Mouse (Mus musculus) adrenal gland (tissue): Measurements from ENCODE around the gene Tcp11l2.

ENCODE experiments used
- intact Hi-C: fragments of 180-260 bp; cut with DNase I; formaldehyde crosslinking; loops from one replicate; pipeline ENCODE4 v1.15.1; 2025

The Tcp11l2 gene

DNA sequence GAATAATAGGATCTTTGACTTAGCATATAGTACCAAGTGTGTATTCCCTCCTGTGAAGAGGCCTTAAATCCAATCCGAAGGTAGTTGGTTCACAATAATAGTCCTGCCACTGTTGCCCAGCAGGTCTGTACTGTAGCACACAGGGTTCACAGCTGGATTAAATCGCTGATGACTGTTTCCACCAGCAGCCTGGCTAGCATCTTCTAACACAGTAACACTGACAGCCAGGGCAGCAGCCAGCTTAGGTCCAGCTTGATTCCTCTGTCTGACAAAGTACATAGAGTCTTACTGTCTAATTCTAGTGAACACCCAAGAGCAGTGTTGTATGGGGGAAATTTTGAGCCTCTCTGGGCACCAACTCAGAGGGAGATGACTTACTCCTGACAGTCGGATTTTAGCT lies 16.3 kb downstream of the Tcp11l2 start:
- intact Hi-C loops, result no loop called here

DNA sequence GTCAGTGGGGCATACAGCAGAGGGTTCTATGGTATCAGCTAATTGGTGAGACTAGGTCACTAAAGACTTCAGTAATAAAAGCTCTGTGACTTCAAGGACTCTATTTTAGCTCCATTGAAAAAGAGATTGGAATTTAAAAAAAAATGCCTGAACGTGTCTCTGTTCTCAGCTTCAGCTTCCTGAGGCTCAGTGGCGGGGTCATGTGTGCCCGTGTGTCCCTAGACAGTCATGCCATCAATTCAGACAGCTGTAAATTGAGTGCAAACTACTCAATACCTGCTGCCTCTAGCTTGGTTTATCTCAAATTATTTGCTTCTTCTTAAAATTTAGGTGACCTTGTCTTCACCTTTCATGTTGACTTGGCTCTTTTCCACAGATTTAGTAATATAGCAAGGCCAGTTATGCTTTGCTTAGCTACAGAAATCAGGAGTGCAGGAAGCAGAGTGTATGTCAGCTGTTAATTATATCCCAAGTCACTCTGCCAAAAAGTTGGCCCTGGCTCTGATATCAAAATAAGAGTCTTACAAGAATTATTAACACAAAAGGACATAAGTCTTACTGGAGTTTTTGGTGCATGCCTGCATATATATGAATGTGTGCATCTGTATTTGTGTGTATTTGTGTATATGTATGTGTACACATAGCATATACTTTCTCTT lies 20.8 kb downstream of the Tcp11l2 start:
- intact Hi-C loops, result no loop called here

DNA sequence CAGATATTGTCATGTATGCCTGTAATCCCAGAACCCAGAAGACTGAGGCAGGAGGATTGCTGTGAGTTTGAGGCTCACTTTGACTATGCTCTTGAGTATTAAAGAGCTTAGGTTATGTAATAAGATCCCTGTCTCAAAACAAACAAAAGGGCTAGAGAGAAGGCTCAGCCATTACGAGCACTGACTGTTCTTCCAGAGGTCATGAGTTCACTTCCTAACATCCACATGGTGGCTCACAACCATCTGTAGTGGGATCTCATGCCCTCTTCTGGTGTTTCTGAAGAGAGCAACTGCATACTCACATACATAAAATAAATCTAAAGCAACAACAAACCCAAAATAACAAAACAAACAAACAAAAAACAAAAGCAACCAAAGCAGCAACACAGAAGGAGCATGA lies 21.7 kb downstream of the Tcp11l2 start:
- intact Hi-C loops, result no loop called here

DNA sequence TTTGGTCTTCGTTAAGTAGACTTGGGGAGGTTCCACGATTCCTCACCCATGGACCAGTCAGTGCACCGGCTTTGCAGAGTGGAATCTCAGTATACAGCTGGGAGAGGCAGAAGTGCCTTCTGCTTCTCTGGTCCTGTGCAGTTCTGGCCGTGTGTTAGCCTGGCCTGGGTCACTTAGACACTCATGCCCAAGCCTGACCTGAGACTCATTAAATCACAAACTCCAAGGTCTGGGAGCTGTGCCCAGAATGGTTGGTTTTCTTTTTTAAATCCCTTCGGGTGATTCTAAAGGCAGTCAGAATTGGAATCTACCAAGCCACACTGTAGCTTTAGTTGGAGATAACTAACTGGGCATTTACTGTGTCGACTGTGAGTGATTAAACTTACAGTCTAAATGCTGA lies 23.7 kb downstream of the Tcp11l2 start:
- intact Hi-C loops, result no loop called here

DNA sequence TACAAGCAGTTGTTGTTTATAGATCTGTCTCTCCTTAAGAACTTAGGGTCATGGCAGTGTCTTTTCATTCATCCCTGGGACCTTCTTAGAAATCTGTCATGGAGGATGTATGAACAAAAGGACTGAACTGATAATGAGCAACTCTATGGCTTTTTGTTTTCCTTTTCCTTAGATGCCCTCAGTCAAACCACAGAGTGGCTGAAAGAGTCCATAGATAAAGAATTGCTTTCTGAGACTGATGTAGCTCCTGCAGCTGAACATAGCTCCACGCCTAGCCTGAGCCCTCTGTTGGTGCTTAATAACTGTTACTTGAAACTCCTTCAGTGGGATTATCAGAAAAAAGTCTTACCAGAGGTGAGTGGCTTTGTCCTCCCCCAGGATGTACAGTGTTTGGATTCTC lies 27.9 kb downstream of the Tcp11l2 start:
- intact Hi-C loops, result no loop called here

DNA sequence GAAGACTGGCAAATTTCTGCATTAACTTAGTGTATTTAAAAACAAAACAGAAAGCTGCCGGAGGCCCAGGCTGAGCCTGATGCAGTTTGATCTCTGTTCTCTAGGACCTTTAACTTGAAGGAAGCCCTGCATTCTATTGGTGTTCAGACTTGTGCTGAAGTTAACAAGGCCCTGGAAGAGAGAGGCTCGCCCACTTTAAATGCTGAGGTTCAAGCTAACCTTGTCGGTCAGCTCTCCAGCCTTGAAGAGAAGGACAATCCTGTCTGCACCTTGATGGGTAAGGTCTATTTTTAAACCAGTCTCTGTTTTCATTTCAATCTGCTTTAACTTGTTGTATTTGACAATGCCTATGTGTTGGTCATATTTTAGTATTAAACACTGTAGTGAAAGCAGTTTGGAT lies 31.9 kb downstream of the Tcp11l2 start:
- intact Hi-C loops, result no loop called here

DNA sequence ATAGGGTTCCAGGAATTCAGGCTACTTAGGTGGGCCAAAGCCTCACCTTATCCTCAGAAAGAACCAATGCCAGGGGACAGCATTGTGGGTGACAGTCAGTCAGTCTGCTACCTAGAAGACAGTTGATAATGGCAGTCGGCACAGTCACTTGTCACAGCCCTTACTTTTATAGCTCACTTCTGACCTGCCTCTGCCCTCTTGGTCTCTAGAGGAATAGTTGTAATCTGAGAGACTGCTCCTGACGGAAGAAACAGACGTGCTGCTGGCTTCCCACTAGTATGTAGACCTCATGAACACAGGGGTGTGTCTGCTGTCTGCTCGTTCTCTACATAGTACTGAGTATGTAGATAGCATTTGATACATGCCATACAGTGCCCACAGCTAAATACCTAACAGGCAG lies 33.9 kb downstream of the Tcp11l2 start:
- intact Hi-C loops, result loop anchor here (5.0 kb wide), 1 partner anchor 33 kb away; the partner anchor contains the start of gene Tcp11l2

DNA sequence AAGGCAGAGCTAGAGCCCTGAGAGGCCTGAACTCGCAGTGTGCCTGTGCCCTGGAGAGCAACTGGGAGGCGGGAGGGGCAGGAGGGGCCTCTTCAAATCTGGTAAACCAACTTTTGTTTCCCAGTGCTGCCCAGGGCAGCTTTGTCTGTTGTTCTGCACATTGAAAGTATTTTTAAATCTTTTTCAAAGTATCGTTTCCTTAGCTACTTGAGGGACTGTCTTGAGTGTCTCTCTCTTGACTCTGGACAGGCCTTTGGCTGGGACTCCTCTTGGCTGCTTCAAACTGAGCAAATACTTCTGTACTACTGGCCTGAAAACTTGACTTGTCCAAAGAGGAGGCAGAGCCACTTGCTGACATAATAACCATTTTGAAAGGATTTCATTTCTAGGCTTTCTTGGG lies 34.4 kb downstream of the Tcp11l2 start:
- intact Hi-C loops, result loop anchor here (5.0 kb wide), 1 partner anchor 33 kb away; the partner anchor contains the start of gene Tcp11l2

DNA sequence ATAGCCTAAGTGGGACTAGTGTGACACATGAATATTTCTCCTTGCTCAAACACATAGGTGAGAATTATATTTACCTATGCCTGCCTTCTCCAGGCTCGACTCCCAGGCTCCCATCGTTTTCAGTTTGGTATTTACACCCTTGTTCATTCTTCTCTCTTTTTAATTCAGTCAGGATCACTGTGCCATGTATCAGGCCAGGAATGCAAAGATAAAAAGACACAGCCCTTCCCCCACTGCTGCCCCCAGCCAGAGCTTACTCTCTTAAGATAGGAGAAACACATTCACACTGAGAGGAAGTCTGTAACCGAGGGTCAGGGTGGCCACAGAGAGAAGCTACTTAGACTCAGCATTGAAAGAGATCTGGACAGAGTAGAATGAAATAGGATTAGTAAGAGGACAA lies 35.2 kb downstream of the Tcp11l2 start:
- intact Hi-C loops, result loop anchor here (5.0 kb wide), 1 partner anchor 34 kb away; the partner anchor contains the start of gene Tcp11l2

DNA sequence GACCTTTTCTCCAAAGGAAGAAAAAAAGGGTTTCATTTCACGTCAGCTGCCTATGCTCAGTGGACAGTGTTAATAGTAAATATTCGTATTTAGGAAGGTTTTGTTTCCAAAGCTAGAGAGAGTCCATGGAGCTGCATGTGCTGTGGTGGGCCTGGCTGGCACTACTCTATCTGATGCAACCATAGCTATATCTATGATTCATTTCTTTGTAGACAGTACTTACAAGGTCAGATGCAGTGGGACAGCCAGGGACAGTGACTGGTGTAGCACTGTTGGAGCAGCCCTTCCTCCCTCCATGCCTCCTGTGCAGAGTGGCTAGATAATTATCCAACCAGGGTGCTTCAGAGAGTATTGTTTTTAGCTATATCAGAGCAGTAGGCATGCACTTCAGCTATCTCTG lies 35.9 kb downstream of the Tcp11l2 start:
- intact Hi-C loops, result loop anchor here (5.0 kb wide), 1 partner anchor 35 kb away; the partner anchor contains the start of gene Tcp11l2

DNA sequence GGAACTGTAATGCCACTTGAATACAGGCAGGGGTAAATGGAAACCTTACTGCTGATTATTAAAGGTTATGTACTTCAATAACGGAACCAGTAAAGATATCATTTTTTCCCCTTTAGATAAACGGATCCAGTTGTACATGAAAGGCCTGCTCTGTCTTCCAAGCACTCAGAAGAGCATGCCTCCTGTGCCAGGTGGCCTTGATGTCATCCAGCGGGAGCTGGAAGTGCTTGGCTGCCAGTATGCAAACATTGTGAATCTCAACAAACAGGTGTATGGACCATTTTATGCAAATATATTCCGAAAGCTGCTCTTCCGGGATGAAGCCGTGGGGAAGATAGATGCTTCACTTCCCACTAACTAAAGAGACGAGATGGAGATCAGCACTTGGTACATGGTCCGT lies 36.9 kb downstream of the Tcp11l2 start:
- intact Hi-C loops, result loop anchor here (5.0 kb wide), 1 partner anchor 36 kb away; the partner anchor contains the start of gene Tcp11l2

DNA sequence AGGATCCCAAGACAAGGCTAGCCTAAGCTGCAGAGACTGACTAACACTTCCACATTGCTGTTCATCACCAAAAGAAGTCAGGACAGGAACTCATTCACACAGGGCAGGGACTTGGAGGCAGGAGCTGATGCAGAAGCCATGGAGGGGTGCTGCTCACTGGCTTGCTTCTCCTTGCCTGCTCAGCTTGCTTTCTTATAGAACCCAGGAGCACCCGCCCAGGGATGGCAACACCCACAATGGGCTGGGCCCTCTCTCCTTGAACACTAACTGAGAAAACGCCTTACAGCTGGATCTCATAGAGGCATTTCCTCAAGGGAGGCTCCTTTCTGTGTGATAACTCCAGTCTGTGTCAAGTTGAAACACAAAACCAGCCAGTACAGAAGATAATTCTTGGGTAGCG lies 38.6 kb downstream of the Tcp11l2 start:
- intact Hi-C loops, result no loop called here

DNA sequence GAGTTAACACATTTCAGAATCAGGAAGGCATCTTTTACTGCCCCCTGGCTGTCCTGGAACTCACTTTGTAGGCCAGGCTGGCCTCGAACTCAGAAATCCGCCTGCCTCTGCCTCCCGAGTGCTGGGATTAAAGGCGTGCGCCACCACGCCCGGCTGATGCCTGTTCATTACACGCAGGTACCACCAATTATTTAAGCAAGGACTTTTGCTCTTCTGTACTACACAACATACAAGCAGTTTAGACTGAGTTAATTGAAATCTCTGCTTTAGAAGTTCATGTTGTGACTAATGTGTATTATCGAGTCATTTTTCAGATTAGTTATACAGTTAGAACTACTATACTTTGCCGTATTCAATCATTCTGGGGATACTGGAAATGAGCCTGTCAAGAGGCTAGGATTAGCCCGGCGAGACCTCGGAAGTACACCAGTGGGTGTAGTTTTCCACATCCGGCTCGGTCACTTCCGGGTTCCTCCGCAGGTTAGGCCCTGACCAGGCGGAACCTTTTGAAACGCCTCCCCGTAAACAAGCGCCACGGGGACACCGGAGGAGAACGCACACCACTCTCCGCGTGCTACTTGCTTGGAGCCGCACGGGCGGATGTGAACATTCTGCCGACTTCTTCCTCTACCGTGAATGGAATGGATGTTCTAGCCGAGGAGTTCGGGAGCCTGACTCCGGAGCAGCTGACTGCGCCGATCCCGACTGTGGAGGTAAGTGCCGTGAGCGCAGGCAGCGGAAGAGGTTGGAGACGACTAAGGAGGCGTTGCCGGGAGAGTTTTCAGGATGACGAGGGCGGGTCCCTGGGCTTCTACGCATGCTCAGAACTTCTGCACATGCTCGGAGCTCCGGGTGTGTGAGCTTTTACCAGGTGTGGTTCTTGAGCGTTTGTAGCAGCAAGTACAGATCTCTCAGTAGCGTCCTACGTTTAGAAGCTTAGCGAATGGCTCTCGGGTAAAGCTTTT lies 45.7 kb downstream of the Tcp11l2 start, which contains the start of gene Polr3b:
Polr3b (plus strand) TSS at position 467 of the 965 bp plus-strand sequence.
- intact Hi-C loops, result loop anchor here (5.0 kb wide), 1 partner anchor 90 kb away; the partner anchor contains the start of gene Ckap4

DNA sequence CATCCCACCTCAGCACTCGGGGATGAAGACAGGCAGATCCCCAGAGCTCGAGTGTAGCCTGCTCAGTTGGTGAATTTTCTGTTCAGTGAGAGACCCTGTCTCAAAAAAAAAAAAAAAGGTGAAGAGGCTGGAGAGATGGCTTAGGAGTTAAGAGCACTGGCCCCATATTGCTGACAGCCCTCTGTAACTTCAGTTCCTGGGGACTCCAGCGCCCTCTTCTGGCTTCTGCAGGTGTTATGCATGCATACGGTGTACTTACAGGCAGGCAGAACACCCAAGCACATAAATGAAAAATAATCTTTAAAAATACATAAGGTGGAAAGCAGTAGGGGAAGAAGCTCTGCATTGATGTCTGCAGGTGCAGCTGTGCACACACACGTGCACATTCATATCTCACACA lies 54.8 kb downstream of the Tcp11l2 start:
- intact Hi-C loops, result loop anchor here (5.0 kb wide), 1 partner anchor 119 kb away; no protein-coding TSS in a partner anchor

DNA sequence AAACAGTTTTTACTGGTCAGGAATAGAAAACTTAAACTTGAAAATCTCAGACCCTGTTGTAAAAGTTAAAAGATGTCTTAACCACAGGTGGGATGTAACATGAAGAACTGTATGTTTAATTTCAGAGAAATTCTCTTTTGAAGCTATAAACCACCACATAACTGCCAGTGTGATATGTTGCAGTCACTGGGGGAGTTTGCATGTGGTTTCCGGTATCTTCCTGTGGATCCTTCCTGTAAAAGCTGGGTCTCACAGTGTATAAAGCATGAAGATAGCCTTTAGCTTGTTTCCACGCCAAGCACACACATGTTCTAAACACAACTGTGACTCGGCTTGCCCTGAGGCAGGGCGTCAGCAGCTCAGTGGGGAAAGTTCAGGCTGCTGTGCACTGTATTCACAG lies 55.6 kb downstream of the Tcp11l2 start:
- intact Hi-C loops, result loop anchor here (5.0 kb wide), 1 partner anchor 120 kb away; no protein-coding TSS in a partner anchor

DNA sequence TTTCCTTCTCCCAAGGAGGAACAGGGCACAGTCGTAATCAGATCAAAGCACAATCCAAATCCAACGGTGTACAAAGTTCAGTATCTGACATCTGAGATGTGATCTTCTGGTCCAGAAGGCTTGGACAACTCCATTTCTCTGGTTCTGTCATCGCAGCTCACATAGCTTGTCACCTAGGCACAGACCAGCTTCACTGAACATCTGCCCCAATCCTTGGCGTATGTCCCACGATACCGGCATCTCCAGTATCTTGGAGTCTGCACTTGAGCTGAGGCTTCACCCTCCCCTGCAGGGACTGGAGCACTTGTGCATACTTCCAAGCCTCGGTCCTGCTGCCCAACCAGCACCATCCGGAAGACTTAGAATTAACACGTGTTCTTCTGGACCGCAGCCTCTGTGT lies 60.2 kb downstream of the Tcp11l2 start:
- intact Hi-C loops, result no loop called here

DNA sequence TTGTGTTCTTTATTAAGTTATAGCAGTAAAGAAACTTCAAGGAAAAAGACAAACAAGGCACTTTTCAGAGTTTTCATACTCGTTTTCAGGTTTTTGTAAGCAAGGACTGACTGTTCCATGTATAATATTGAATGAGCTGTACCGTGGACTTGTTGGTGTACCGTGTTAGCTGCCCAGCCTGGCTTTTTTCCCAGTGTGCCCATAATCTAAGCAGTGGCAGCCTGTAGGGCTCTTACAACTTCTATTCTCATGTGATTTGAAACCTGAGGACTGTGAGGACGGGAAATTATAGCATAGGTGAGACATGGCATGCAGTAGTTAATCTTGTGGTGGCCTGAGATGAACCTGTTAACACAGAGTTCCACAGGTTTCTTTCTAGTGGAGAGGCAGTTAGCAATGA lies 62.0 kb downstream of the Tcp11l2 start:
- intact Hi-C loops, result no loop called here

DNA sequence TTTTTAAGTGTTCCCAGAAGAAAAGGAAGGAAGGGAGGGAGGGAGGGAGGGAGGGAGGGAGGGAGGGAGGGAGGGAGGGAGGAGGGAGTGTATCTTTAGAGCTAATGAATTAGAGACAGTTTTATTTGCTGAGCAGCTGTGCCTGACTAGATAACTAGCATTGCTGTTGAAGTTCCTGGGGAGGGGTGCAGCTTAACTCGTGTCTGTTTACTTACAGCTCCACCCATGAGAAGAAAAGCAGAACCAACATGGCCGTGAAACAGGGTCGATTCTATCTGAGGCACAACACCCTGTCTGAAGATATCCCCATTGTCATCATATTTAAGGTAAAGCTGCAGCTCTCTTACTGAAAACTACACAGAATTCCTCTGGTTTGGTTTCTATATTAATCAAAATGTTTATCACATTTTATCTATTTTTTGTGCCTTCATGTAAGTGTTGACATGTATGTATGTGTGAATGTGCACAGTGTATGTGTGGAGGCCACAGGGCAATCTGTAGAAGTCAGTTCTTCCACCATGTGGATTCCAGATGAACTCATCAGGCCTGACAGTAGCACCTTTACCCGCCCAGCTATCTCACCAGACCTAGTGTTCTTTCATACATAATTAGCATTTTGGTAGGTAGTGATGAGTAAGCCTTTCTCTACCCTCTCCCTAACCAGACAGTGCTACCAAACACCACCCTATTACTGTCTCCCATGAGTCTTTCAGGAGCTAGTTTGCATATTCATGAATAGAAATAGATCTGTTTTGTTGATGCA lies 63.3 kb downstream of the Tcp11l2 start:
- intact Hi-C loops, result loop anchor here (5.0 kb wide), 1 partner anchor 408 kb away; no protein-coding TSS in a partner anchor

DNA sequence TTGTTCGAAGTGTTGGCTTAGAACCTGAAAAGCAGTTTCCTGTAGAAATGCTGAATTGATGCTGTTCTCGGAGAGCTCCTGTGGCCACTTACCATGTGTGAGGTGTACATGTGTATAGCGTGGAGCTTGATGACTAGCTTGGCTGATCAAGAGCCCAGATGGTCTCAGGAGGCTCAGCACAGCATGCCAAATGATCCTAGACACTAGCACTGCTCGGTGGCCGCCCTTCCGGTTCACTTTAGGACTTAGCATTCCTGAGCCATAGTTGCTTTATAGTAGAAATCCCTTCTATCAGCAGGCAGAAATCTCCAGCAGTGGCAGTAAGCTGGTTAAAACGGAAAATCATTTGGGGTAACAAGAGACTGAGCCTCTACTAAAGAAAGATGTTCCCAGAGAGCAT lies 64.4 kb downstream of the Tcp11l2 start:
- intact Hi-C loops, result loop anchor here (5.0 kb wide), 1 partner anchor 406 kb away; no protein-coding TSS in a partner anchor

DNA sequence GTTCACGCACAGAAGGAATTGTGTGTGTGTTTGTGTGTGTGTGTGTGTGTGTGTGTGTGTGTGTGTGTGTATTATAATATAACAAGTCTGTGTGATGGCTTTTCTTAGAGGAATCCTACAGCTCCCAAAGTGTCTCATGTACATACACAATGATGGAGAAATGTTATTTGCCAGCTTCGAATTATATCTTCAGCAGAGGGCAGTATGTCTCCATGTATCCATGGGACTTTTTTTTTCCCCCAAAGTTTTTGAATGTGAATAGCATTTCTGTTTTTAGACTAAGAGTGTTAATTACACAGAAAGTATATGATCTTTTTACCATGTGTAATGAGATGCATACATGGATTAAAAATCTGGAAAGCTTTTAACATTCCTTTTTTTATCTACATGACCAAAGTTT lies 65.2 kb downstream of the Tcp11l2 start:
- intact Hi-C loops, result loop anchor here (5.0 kb wide), 1 partner anchor 406 kb away; no protein-coding TSS in a partner anchor

DNA sequence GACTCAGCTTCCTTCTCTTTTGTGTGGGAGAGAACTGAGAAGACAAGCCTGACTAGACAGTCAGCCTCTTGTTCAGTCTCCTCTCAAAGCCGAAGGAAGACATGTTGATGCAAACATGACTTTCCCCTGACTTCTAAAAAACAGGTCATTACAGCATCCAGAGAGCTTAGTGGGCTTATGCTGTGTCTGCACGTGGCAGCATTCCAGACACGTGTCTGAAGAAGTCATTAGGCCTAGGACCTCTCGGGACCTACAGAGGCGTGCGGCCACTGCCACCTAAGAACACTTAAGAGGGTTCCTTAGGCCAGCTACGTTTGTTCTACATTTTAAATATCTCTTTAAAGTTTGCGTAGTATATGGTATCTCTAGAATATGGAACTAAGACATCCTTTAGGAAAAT lies 69.5 kb downstream of the Tcp11l2 start:
- intact Hi-C loops, result no loop called here
